Mouse (Mus musculus) heart, postnatal 0 days (tissue): Measurements from ENCODE around the gene Dhtkd1.

ENCODE experiments used
- CTCF ChIP-seq: IDR thresholded peaks from 2 replicates; pipeline ENCODE4 v1.5.1; 2016; ENCODE audit warnings: antibody characterized with exemption, control low read depth, low read depth
- EP300 ChIP-seq: IDR thresholded peaks from 2 replicates; pipeline ENCODE4 v1.6.1; 2016; ENCODE audit warnings: antibody characterized with exemption, low read depth

DNA sequence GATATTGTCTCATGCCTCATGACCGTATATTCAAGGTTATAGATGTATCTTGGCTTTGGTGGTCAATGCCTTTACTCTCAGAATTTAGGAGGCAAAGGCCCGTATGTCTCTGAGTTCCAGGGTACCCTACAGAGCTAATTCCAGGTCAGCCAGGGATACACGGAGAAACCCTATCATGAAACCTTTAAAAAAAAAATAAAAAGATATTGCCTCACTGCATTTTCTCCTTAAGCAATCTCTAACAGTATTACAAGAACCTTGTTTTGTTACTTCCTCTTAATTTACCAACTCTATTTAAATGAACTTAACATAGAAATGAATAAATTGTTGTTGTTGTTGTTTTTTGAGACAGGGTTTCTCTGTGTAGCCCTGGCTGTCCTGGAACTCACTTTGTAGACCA, 23.4 kb upstream of the Dhtkd1 start:
- TF ChIP-seq CTCF (no peak), EP300 (no peak)
